Comparison of ENCODE assay signal across 14 mouse cellular contexts in the genomic region with DNA sequence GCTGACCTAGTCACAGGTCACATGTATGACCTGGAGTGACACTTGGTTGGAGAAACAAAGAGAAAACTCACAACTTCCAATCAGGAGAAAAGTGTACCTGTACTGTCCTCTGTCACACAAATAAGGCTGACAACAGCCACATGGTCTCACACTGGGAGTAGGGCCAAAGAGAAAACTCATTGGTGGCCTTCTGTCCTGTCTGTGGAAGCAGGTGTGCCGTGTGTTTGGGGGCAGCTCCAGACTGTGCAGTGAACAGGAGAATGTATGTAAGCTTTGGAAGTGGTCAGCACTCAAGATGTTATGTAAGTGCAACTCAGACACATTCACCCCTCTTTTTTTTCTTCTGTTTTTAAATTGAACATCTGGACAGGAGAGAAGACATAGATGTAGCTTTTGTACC.
"Had no signal": no experiment of that assay in that cellular context is flagged by ENCODE, and none has a peak within 500 bp of the region (broad histone marks: within the 10 kb centered on the region; RNA-seq: fewer than 3 reads in every experiment).

No protein-coding gene starts in this region.

- H3K4me2 ChIP-seq: neural tube, embryonic 13.5 days; neural tube, embryonic 15.5 days; stomach, embryonic 15.5 days had no signal

- H3K9me3 ChIP-seq: neural tube, embryonic 13.5 days; neural tube, embryonic 15.5 days; stomach, embryonic 15.5 days had no signal

- H3K9ac ChIP-seq: neural tube, embryonic 13.5 days; neural tube, embryonic 15.5 days; stomach, embryonic 15.5 days had no signal

- H3K27ac ChIP-seq: neural tube, embryonic 13.5 days; neural tube, embryonic 15.5 days; stomach, embryonic 15.5 days; stomach, postnatal 0 days had no signal

- DNase-seq: retina, postnatal 1 day; right cerebral cortex, adult 18-20 months; right cerebral cortex, postnatal 14 days; right cerebral cortex, postnatal 25 days; right cerebral cortex, postnatal 4 days; spleen, adult 18-20 months; thymus, adult 2 months; thymus, postnatal 14 days; thymus, postnatal 25 days; thymus, postnatal 36 days had no signal

- H3K27me3 ChIP-seq: neural tube, embryonic 13.5 days; neural tube, embryonic 15.5 days; stomach, embryonic 15.5 days had no signal

- H3K4me3 ChIP-seq: neural tube, embryonic 13.5 days; neural tube, embryonic 15.5 days; stomach, embryonic 15.5 days had no signal
